ENCODE assay signal across 11 mouse cellular contexts in the genomic region with DNA sequence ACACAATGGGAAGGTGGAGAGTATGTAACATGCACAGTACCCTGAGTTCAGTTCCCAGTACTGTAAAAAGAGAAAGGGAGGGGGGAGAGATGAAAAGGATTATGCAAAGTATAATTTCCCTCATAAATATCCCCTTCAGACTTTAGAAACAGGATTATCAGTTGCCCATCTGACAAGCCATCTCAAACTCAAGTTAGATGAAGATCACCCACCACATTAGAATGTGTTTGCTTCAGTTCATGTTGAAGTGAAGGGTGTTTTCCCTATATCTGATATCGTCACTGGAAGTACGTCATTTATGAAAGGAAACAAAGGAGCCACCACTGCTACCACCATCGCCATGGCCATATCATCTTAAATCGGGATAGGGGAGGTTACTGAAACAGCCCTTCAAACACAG. TPM values are rescaled to one million over a fixed set of nuclear protein-coding genes. Genes with fewer than 3 reads are reported as not detected.
DNase-seq lines count a peak whose midpoint lies in the region; ATAC-seq and TF ChIP-seq lines count a peak whose summit lies in the region.
"Had no signal": no experiment of that assay in that cellular context is flagged by ENCODE, and none has a peak within 500 bp of the region (broad histone marks: within the 10 kb centered on the region; RNA-seq: fewer than 3 reads in every experiment).

A gene (plus strand): TSS at position 301 of the 400 bp plus-strand sequence.

- no peaks in the 10 kb centered on the region; the same call in 1 of the 2 replicates for H3K4me1 ChIP-seq in thymus, adult 2 months (replicated peaks; ENCODE audit: control insufficient read depth, insufficient read depth, low read length)
- H3K4me1 ChIP-seq in brown adipose tissue, adult 24 weeks (ENCODE audit: control insufficient read depth, insufficient read depth, insufficient read length, low read length), result no peaks in the 10 kb centered on the region
- no peaks in the 10 kb centered on the region for H3K4me1 ChIP-seq in hindbrain, postnatal 0 days (ENCODE audit: insufficient read depth, low read length)
- H3K4me1 ChIP-seq: neural tube, embryonic 15.5 days had no signal

- no peak for TF ChIP-seq POLR2A in thymus, adult 2 months (IDR thresholded peaks at IDR 0.05; ENCODE audit: control insufficient read depth, extremely low read depth, insufficient read depth, low read length, poor library complexity)

- no peak within 1 kb of the TSS for H3K4me3 ChIP-seq in thymus, adult 2 months (ENCODE audit: control insufficient read depth, insufficient read depth, low read length)
- H3K4me3 ChIP-seq in brown adipose tissue, adult 24 weeks (ENCODE audit: insufficient read depth, low read depth, low read length), result no peak within 1 kb of the TSS
- no peak within 1 kb of the TSS for H3K4me3 ChIP-seq in hindbrain, postnatal 0 days (ENCODE audit: low read length)
- H3K4me3 ChIP-seq: erythroblast, embryonic 14.5 days; neural tube, embryonic 15.5 days had no signal

- no peak for ATAC-seq in hindbrain, postnatal 0 days
- ATAC-seq: hindbrain, embryonic 16.5 days; liver, postnatal 0 days had no signal

- H3K27ac ChIP-seq in thymus, adult 2 months (ENCODE audit: control insufficient read depth, insufficient read depth, low read length), result no peak within 1 kb of the TSS
- no peak within 1 kb of the TSS for H3K27ac ChIP-seq in brown adipose tissue, adult 24 weeks (replicated peaks; ENCODE audit: low read depth, low read length)
- H3K27ac ChIP-seq in hindbrain, postnatal 0 days, result no peak within 1 kb of the TSS
- H3K27ac ChIP-seq: neural tube, embryonic 15.5 days had no signal

- no peak for TF ChIP-seq CTCF in thymus, adult 2 months (IDR thresholded peaks at IDR 0.05; ENCODE audit: borderline replicate concordance, control insufficient read depth, extremely low read depth, insufficient read depth, low read length, poor library complexity)
- TF ChIP-seq CTCF in hindbrain, postnatal 0 days (IDR thresholded peaks at IDR 0.05; ENCODE audit: low read depth), result no peak

- H3K9ac ChIP-seq in hindbrain, postnatal 0 days (replicated peaks; ENCODE audit: low read length), result no peak within 1 kb of the TSS
- H3K9ac ChIP-seq: liver, postnatal 0 days; neural tube, embryonic 15.5 days had no signal

- H3K36me3 ChIP-seq in thymus, adult 2 months (ENCODE audit: control insufficient read depth, insufficient read depth, low read length), result no peaks in the 10 kb centered on the region
- H3K36me3 ChIP-seq in hindbrain, postnatal 0 days (ENCODE audit: insufficient read depth, low read length), result no peaks in the 10 kb centered on the region
- H3K36me3 ChIP-seq: neural tube, embryonic 15.5 days had no signal

- H3K27me3 ChIP-seq in thymus, adult 2 months (ENCODE audit: control insufficient read depth, insufficient read depth, low read length), result no peaks in the 10 kb centered on the region
- no peaks in the 10 kb centered on the region; the same call in 1 of the 2 replicates for H3K27me3 ChIP-seq in hindbrain, postnatal 0 days (ENCODE audit: insufficient read depth, low read length)
- H3K27me3 ChIP-seq: neural tube, embryonic 15.5 days had no signal

- no peak within 1 kb of the TSS for H3K4me2 ChIP-seq in hindbrain, postnatal 0 days (ENCODE audit: low read depth, low read length)
- H3K4me2 ChIP-seq: neural tube, embryonic 15.5 days had no signal

- no peaks in the 10 kb centered on the region for H3K9me3 ChIP-seq in hindbrain, postnatal 0 days (ENCODE audit: low read length)
- H3K9me3 ChIP-seq: neural tube, embryonic 15.5 days had no signal

- WGBS in thymus, adult 2 months, result 90% methylated on average over 4 of the region's 4 CpGs
- WGBS in large intestine, adult 2 months, result 95% methylated on average over 4 of the region's 4 CpGs
- 90% methylated on average over 4 of the region's 4 CpGs for WGBS in hindbrain, postnatal 0 days

- no peak for DNase-seq in thymus, adult 2 months
- no peak for DNase-seq in thymus, postnatal 10 days (ENCODE audit: low spot score in 2 of 2)
- no peak for DNase-seq in large intestine, adult 2 months (ENCODE audit: low read depth, low spot score)
- no peak for DNase-seq in hindbrain, postnatal 0 days (ENCODE audit: low spot score)
- DNase-seq in yolk sac, embryonic 10.5 days (ENCODE audit: low spot score), result no peak
- DNase-seq in lung, postnatal 10 days, result no peak
- DNase-seq: liver, postnatal 0 days had no signal

RNA-seq across cellular contexts. Expression of the gene that starts here (rescaled TPM):
- polyA plus RNA-seq in thymus, adult 2 months (2012; rRNA removed), result 26.9 and 27.5 TPM in 2 replicates
- polyA plus RNA-seq in brown adipose tissue, adult 24 weeks (2012; ENCODE audit: insufficient read depth, insufficient read length, missing spikeins), result 37.3 and 39.4 TPM in 2 replicates
- polyA plus RNA-seq in large intestine, adult 2 months (2012; rRNA removed), result 14.3 and 19.1 TPM in 2 replicates
- total RNA-seq in hindbrain, postnatal 0 days (2014; rRNA removed), result 18.1 and 20.1 TPM in 2 replicates
- polyA plus RNA-seq in hindbrain, postnatal 0 days (2015; fragmentation: Nextera tagmentation; extraction: Ambion mirVana), result 3.5 and 4.0 TPM in 2 replicates
